Mouse (Mus musculus): ENCODE measurements around the gene Nell1. TPM values are rescaled to one million over a fixed set of nuclear protein-coding genes. Genes with fewer than 3 reads are reported as not detected.

The Nell1 gene
- total and polyA plus RNA-seq, 2 experiments = not detected

GRCm38 (mm10) chr7:50482011-50482410, 507.3 kb downstream of the Nell1 start:
- Histone ChIP-seq H3K9ac (ENCODE audit: low read depth, low read length) (no peak overlapping the region), H3K36me3 (ENCODE audit: control insufficient read depth, insufficient read depth, low read length) (no peaks in the 10 kb centered on the region), H3K79me2 (ENCODE audit: control insufficient read depth, insufficient read depth, low read length) (no peaks in the 10 kb centered on the region), H3K4me1 (ENCODE audit: control insufficient read depth, insufficient read depth, low read length) (no peaks in the 10 kb centered on the region), H3K27me3 (ENCODE audit: control insufficient read depth, insufficient read depth, low read length) (no peaks in the 10 kb centered on the region), H3K4me3 (ENCODE audit: insufficient read depth, low read depth, low read length) (no peak overlapping the region), H3K27ac (replicated peaks; ENCODE audit: insufficient read depth, low read depth, low read length) (no peak overlapping the region)
- TF ChIP-seq CTCF (IDR thresholded peaks at IDR 0.05; ENCODE audit: low read depth, low read length) (no peak), POLR2A (IDR thresholded peaks at IDR 0.05; ENCODE audit: extremely low read depth, insufficient read depth, low read length) (no peak)
- WGBS = 76% methylated on average over 4 of the region's 4 CpGs
- no peak for DNase-seq (ENCODE audit: extremely low read depth, low read depth, low spot score)

- H3K27ac ChIP-seq (replicated peaks; ENCODE audit: insufficient read depth, low read depth, low read length) = no peak overlapping the region
- no peak overlapping the region for H3K9ac ChIP-seq (ENCODE audit: low read depth, low read length)
- no peaks in the 10 kb centered on the region for H3K79me2 ChIP-seq (ENCODE audit: control insufficient read depth, insufficient read depth, low read length)
- no peaks in the 10 kb centered on the region for H3K27me3 ChIP-seq (ENCODE audit: control insufficient read depth, insufficient read depth, low read length)
- TF ChIP-seq POLR2A (IDR thresholded peaks at IDR 0.05; ENCODE audit: extremely low read depth, insufficient read depth, low read length) (no peak), CTCF (IDR thresholded peaks at IDR 0.05; ENCODE audit: low read depth, low read length) (peak; percentile 32; the same call in 1 of the 2 replicates)
- no peak overlapping the region for H3K4me3 ChIP-seq (ENCODE audit: insufficient read depth, low read depth, low read length)
- no peaks in the 10 kb centered on the region for H3K4me1 ChIP-seq (ENCODE audit: control insufficient read depth, insufficient read depth, low read length)
- DNase-seq (ENCODE audit: extremely low read depth, low read depth, low spot score) = no peak
- no peaks in the 10 kb centered on the region for H3K36me3 ChIP-seq (ENCODE audit: control insufficient read depth, insufficient read depth, low read length)
- WGBS = 6% methylated on average over 1 of the region's 1 CpGs
These were observed 510.6 kb downstream of the Nell1 start for GRCm38 (mm10) chr7:50485304-50485703.

GRCm38 (mm10) chr7:50486884-50487420, 512.3 kb downstream of the Nell1 start:
- H3K27ac ChIP-seq (replicated peaks; ENCODE audit: insufficient read depth, low read depth, low read length) = no peak overlapping the region
- H3K4me3 ChIP-seq (ENCODE audit: insufficient read depth, low read depth, low read length) = no peak overlapping the region
- no peaks in the 10 kb centered on the region for H3K4me1 ChIP-seq (ENCODE audit: control insufficient read depth, insufficient read depth, low read length)
- 68% methylated on average over 4 of the region's 4 CpGs for WGBS
- TF ChIP-seq CTCF (IDR thresholded peaks at IDR 0.05; ENCODE audit: low read depth, low read length) (no peak), POLR2A (IDR thresholded peaks at IDR 0.05; ENCODE audit: extremely low read depth, insufficient read depth, low read length) (no peak)
- no peaks in the 10 kb centered on the region for H3K36me3 ChIP-seq (ENCODE audit: control insufficient read depth, insufficient read depth, low read length)
- no peaks in the 10 kb centered on the region for H3K27me3 ChIP-seq (ENCODE audit: control insufficient read depth, insufficient read depth, low read length)
- H3K79me2 ChIP-seq (ENCODE audit: control insufficient read depth, insufficient read depth, low read length) = no peaks in the 10 kb centered on the region
- H3K9ac ChIP-seq (ENCODE audit: low read depth, low read length) = no peak overlapping the region
- no peak for DNase-seq (ENCODE audit: extremely low read depth, low read depth, low spot score)

- TF ChIP-seq POLR2A (IDR thresholded peaks at IDR 0.05; ENCODE audit: extremely low read depth, insufficient read depth, low read length) (no peak), CTCF (IDR thresholded peaks at IDR 0.05; ENCODE audit: low read depth, low read length) (no peak)
- H3K27me3 ChIP-seq (ENCODE audit: control insufficient read depth, insufficient read depth, low read length) = no peaks in the 10 kb centered on the region
- DNase-seq (ENCODE audit: extremely low read depth, low read depth, low spot score) = no peak
- H3K9ac ChIP-seq (ENCODE audit: low read depth, low read length) = no peak overlapping the region
- 70% methylated on average over 4 of the region's 4 CpGs for WGBS
- no peaks in the 10 kb centered on the region for H3K36me3 ChIP-seq (ENCODE audit: control insufficient read depth, insufficient read depth, low read length)
- H3K79me2 ChIP-seq (ENCODE audit: control insufficient read depth, insufficient read depth, low read length) = no peaks in the 10 kb centered on the region
- H3K27ac ChIP-seq (replicated peaks; ENCODE audit: insufficient read depth, low read depth, low read length) = no peak overlapping the region
- H3K4me3 ChIP-seq (ENCODE audit: insufficient read depth, low read depth, low read length) = no peak overlapping the region
- H3K4me1 ChIP-seq (ENCODE audit: control insufficient read depth, insufficient read depth, low read length) = no peaks in the 10 kb centered on the region
These were observed 526.9 kb downstream of the Nell1 start for GRCm38 (mm10) chr7:50501562-50501961.

- Histone ChIP-seq H3K27ac (replicated peaks; ENCODE audit: insufficient read depth, low read depth, low read length) (no peak overlapping the region), H3K4me1 (ENCODE audit: control insufficient read depth, insufficient read depth, low read length) (no peaks in the 10 kb centered on the region), H3K4me3 (ENCODE audit: insufficient read depth, low read depth, low read length) (no peak overlapping the region), H3K9ac (ENCODE audit: low read depth, low read length) (no peak overlapping the region), H3K79me2 (ENCODE audit: control insufficient read depth, insufficient read depth, low read length) (no peaks in the 10 kb centered on the region), H3K36me3 (ENCODE audit: control insufficient read depth, insufficient read depth, low read length) (no peaks in the 10 kb centered on the region), H3K27me3 (ENCODE audit: control insufficient read depth, insufficient read depth, low read length) (no peaks in the 10 kb centered on the region)
- DNase-seq (ENCODE audit: extremely low read depth, low read depth, low spot score) = no peak
- TF ChIP-seq CTCF (IDR thresholded peaks at IDR 0.05; ENCODE audit: low read depth, low read length) = no peak
- no peak for TF ChIP-seq POLR2A (IDR thresholded peaks at IDR 0.05; ENCODE audit: extremely low read depth, insufficient read depth, low read length)
These were observed 532.4 kb downstream of the Nell1 start for GRCm38 (mm10) chr7:50507047-50507446.

- no peak overlapping the region for H3K4me3 ChIP-seq (ENCODE audit: insufficient read depth, low read depth, low read length)
- DNase-seq (ENCODE audit: extremely low read depth, low read depth, low spot score) = no peak
- H3K79me2 ChIP-seq (ENCODE audit: control insufficient read depth, insufficient read depth, low read length) = no peaks in the 10 kb centered on the region
- 93% methylated on average over 3 of the region's 3 CpGs for WGBS
- TF ChIP-seq POLR2A (IDR thresholded peaks at IDR 0.05; ENCODE audit: extremely low read depth, insufficient read depth, low read length) = no peak
- TF ChIP-seq CTCF (IDR thresholded peaks at IDR 0.05; ENCODE audit: low read depth, low read length) = no peak
- no peak overlapping the region for H3K27ac ChIP-seq (replicated peaks; ENCODE audit: insufficient read depth, low read depth, low read length)
- no peak overlapping the region for H3K9ac ChIP-seq (ENCODE audit: low read depth, low read length)
- no peaks in the 10 kb centered on the region for H3K36me3 ChIP-seq (ENCODE audit: control insufficient read depth, insufficient read depth, low read length)
- H3K4me1 ChIP-seq (ENCODE audit: control insufficient read depth, insufficient read depth, low read length) = no peaks in the 10 kb centered on the region
- no peaks in the 10 kb centered on the region for H3K27me3 ChIP-seq (ENCODE audit: control insufficient read depth, insufficient read depth, low read length)
These were observed 540.2 kb downstream of the Nell1 start for GRCm38 (mm10) chr7:50514830-50515229.

All from liver, adult 2 months (tissue).